Mouse (Mus musculus) lung, embryonic 14.5 days (tissue): ENCODE measurements around the gene Timm9. TPM values are rescaled to one million over a fixed set of nuclear protein-coding genes. Genes with fewer than 3 reads are reported as not detected.

ENCODE experiments used
- ATAC-seq: fragments of 200-750 bp; cut with Nextera tagmentation; 2 replicates; pipeline ENCODE4 v1.8.0; 2017; ENCODE audit warnings: mild to moderate bottlenecking, moderate TSS enrichment, moderate library complexity; ENCODE audit not compliant: insufficient read depth
- DNase-seq: peaks from one replicate; pipeline ENCODE4 v3.0.0-alpha.2; 2015
- H3K27ac ChIP-seq: fragments of 300-500 bp; sonication (generic); 2 replicates; pipeline ENCODE4 v1.5.1; 2014; ENCODE audit warnings: low read depth, mild to moderate bottlenecking, moderate library complexity
- H3K27me3 ChIP-seq: fragments of 300-500 bp; sonication (generic); 2 replicates; pipeline ENCODE4 v1.6.1; 2014; ENCODE audit warnings: low read length, control low read depth; ENCODE audit not compliant: insufficient read depth
- H3K36me3 ChIP-seq: fragments of 300-500 bp; sonication (generic); 2 replicates; pipeline ENCODE4 v1.6.1; 2014; ENCODE audit warnings: control low read depth; ENCODE audit not compliant: insufficient read depth
- H3K4me1 ChIP-seq: fragments of 300-500 bp; sonication (generic); 2 replicates; pipeline ENCODE4 v1.6.1; 2014; ENCODE audit warnings: antibody characterized with exemption, control low read depth; ENCODE audit not compliant: insufficient read depth
- H3K4me2 ChIP-seq: fragments of 300-500 bp; sonication (generic); 2 replicates; pipeline ENCODE4 v1.6.1; 2014; ENCODE audit warnings: mild to moderate bottlenecking
- H3K4me3 ChIP-seq: fragments of 300-500 bp; sonication (generic); 2 replicates; pipeline ENCODE4 v1.5.1; 2014; ENCODE audit warnings: low read depth, low read length
- H3K9ac ChIP-seq: fragments of 300-500 bp; sonication (generic); 2 replicates; pipeline ENCODE4 v1.6.1; 2014
- H3K9me3 ChIP-seq: fragments of 300-500 bp; sonication (generic); 2 replicates; pipeline ENCODE4 v1.6.1; 2016; ENCODE audit warnings: low read depth, low read length, control low read depth
- CTCF ChIP-seq: IDR thresholded peaks from 2 replicates; pipeline ENCODE4 v1.5.1; 2016; ENCODE audit warnings: antibody characterized with exemption, low read depth
- WGBS: fragments of 180-500 bp; shearing (Covaris S2); extraction: QIAGEN DNeasy Blood & Tissue Kit; methylation state at CpG from one replicate; pipeline ENCODE4 v1.1.7; 2014; 5-methylcytosine and 5-hydroxymethylcytosine counted together
- polyA plus RNA-seq: library from polyadenylated mRNA; unstranded; fragments of >200 nt; fragmentation: Nextera tagmentation; extraction: Ambion mirVana; gene quantifications from 2 replicates; pipeline ENCODE4 v1.2.1, GENCODE M21; 2014

Gene Timm9
- polyA plus RNA-seq, 1 experiment from 2014 or later, result 84.8 TPM

DNA sequence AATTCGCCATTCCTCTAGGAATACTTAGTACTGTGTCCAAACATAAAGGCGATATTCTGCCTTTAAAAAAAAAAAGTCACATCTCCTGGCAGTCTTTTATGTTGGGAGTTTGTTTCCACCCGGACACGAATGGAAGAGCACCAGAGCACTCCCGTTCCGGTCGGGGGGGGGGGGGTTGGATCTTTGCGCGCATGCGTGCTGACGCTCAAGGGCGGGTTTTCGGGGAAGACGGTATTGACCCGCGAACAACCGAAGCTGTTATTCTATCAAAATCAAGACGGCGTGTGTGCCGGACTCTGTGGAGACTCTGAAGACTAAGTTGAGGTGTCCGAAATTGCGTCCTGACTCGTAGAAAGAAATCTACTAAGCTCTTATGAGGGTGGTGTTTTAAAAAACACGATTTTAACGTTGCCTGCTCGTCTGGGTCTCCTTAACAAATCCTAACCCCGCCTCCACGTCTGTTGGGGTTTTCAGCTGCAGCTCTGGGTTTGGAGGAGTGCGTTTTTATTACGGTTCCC lies 549 bp upstream of the Timm9 start:
- H3K4me1 ChIP-seq, result no peaks in the 10 kb centered on the region
- peak overlapping the region; percentile 70 for H3K27ac ChIP-seq
- H3K9ac ChIP-seq, result peak overlapping the region; percentile 88
- under 1% methylated on average over 30 of the region's 30 CpGs for WGBS
- peak; percentile 97 for DNase-seq
- no peaks in the 10 kb centered on the region for H3K27me3 ChIP-seq
- no peak for TF ChIP-seq CTCF
- H3K4me2 ChIP-seq, result peak overlapping the region; percentile 78
- ATAC-seq, result peak; percentile 83
- H3K36me3 ChIP-seq, result peaks cover 36% of the 10 kb centered on the region
- no peaks in the 10 kb centered on the region for H3K9me3 ChIP-seq
- peak overlapping the region; percentile 82 for H3K4me3 ChIP-seq

DNA sequence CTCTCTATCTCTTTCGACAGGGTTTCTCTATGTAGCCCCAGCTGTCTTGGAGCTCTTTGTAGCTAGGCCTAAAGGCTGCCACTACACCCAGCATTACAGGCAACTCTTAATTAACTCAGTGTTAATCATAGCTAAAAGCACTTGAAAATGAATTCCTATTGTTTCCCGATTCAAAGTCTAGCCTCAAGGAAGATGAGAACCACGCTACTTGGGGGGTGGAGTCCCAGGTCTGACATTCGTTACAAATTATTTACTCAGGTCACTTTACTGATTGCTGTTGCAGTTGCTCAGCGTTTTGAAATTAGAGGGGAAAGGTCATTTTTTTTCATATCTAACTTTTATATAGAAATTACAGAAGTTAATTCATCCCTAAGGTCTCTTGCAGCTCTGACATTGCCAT lies 903 bp downstream of the Timm9 start:
- 25% methylated on average over 5 of the region's 5 CpGs for WGBS
- Histone ChIP-seq H3K27me3 (no peaks in the 10 kb centered on the region), H3K9me3 (no peaks in the 10 kb centered on the region), H3K4me3 (peak overlapping the region; percentile 82), H3K36me3 (peaks cover 33% of the 10 kb centered on the region), H3K27ac (no peak overlapping the region), H3K4me1 (no peaks in the 10 kb centered on the region), H3K4me2 (peak overlapping the region; percentile 78), H3K9ac (peak overlapping the region; percentile 88)
- ATAC-seq, result no peak
- DNase-seq, result no peak
- TF ChIP-seq CTCF, result no peak

GRCm38 (mm10) chr12:71123286-71123685 lies 13.2 kb downstream of the Timm9 start:
- no peak for TF ChIP-seq CTCF
- H3K27me3 ChIP-seq, result no peaks in the 10 kb centered on the region
- no peak overlapping the region for H3K27ac ChIP-seq
- no peak overlapping the region for H3K9ac ChIP-seq
- DNase-seq, result no peak
- H3K36me3 ChIP-seq, result peaks cover 54% of the 10 kb centered on the region
- H3K4me3 ChIP-seq, result no peak overlapping the region
- H3K4me2 ChIP-seq, result no peak overlapping the region
- no peak for ATAC-seq
- H3K4me1 ChIP-seq, result no peaks in the 10 kb centered on the region
- no peaks in the 10 kb centered on the region for H3K9me3 ChIP-seq
- WGBS, result 89% methylated on average over 9 of the region's 9 CpGs

GRCm38 (mm10) chr12:71122731-71123130 lies 13.8 kb downstream of the Timm9 start:
- Histone ChIP-seq H3K9ac (no peak overlapping the region), H3K9me3 (no peaks in the 10 kb centered on the region), H3K4me2 (no peak overlapping the region), H3K4me1 (no peaks in the 10 kb centered on the region), H3K36me3 (peaks cover 49% of the 10 kb centered on the region), H3K27me3 (no peaks in the 10 kb centered on the region), H3K27ac (no peak overlapping the region), H3K4me3 (no peak overlapping the region)
- no peak for DNase-seq
- WGBS, result 85% methylated on average over 10 of the region's 10 CpGs
- no peak for ATAC-seq
- TF ChIP-seq CTCF, result no peak

- ATAC-seq, result no peak
These were observed 20.1 kb downstream of the Timm9 start for GRCm38 (mm10) chr12:71116411-71116810.

GRCm38 (mm10) chr12:71113675-71114288 lies 22.7 kb downstream of the Timm9 start:
- H3K27ac ChIP-seq, result no peak overlapping the region
- peak; percentile 73 for DNase-seq
- peak; percentile 48; the same call in 1 of the 2 replicates for ATAC-seq
- H3K4me2 ChIP-seq, result peak overlapping the region; percentile 31; the same call in 1 of the 2 replicates
- H3K4me1 ChIP-seq, result peaks cover 10% of the 10 kb centered on the region
- H3K27me3 ChIP-seq, result no peaks in the 10 kb centered on the region
- H3K9ac ChIP-seq, result peak overlapping the region; percentile 26
- 30% methylated on average over 12 of the region's 12 CpGs for WGBS
- no peaks in the 10 kb centered on the region for H3K9me3 ChIP-seq
- H3K4me3 ChIP-seq, result no peak overlapping the region
- TF ChIP-seq CTCF, result no peak
- H3K36me3 ChIP-seq, result no peaks in the 10 kb centered on the region

More at GRCm38 (mm10) chr12:71116411-71116810, 20.1 kb downstream of the Timm9 start:
- no peaks in the 10 kb centered on the region for H3K9me3 ChIP-seq
- peaks cover 10% of the 10 kb centered on the region for H3K4me1 ChIP-seq
- WGBS, result 77% methylated on average over 5 of the region's 5 CpGs
- H3K27ac ChIP-seq, result no peak overlapping the region
- no peak overlapping the region for H3K4me2 ChIP-seq
- no peak overlapping the region for H3K4me3 ChIP-seq
- DNase-seq, result no peak
- no peaks in the 10 kb centered on the region for H3K27me3 ChIP-seq
- H3K9ac ChIP-seq, result no peak overlapping the region
- no peak for TF ChIP-seq CTCF
- H3K36me3 ChIP-seq, result no peaks in the 10 kb centered on the region

DNA sequence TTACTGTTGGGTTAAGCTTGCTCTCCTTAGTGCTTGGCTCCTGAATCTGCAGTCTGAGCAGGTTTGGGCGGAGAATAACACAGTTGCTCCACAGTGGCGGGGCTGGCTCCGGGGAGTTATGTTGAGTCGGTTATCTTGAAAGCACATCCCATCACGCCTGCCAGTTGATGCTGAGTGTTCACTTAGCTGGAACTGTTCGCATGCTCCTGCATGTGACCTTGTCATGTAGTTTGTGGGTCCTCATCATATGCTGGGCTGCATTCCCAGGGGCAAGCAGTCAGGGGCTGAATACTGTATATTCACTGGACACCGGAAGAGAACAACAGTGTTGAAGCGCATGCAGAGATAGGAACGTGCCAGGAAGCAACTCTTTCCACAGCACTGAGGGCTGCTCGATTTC lies 23.4 kb downstream of the Timm9 start:
- H3K4me2 ChIP-seq, result peak overlapping the region; percentile 31; the same call in 1 of the 2 replicates
- no peaks in the 10 kb centered on the region for H3K27me3 ChIP-seq
- peaks cover 10% of the 10 kb centered on the region for H3K4me1 ChIP-seq
- no peaks in the 10 kb centered on the region for H3K36me3 ChIP-seq
- DNase-seq, result peak; percentile 38
- H3K4me3 ChIP-seq, result no peak overlapping the region
- ATAC-seq, result peak; percentile 59; the same call in 1 of the 2 replicates
- 46% methylated on average over 10 of the region's 10 CpGs for WGBS
- H3K9me3 ChIP-seq, result no peaks in the 10 kb centered on the region
- TF ChIP-seq CTCF, result no peak
- no peak overlapping the region for H3K27ac ChIP-seq
- no peak overlapping the region; the same call in 1 of the 2 replicates for H3K9ac ChIP-seq
